Mouse (Mus musculus) thymus, adult 2 months (tissue): ENCODE results near the gene Spata13.

Experiments
- CTCF ChIP-seq: fragments of 200-500 bp; IDR thresholded peaks from 2 replicates; pipeline ENCODE4 v1.5.1; 2012; ENCODE audit warnings: mild to moderate bottlenecking, control low read depth, low read length, moderate library complexity, borderline replicate concordance; ENCODE audit not compliant: control insufficient read depth, poor library complexity, insufficient read depth; ENCODE audit errors: extremely low read depth
- POLR2A ChIP-seq: fragments of 200-500 bp; IDR thresholded peaks from 2 replicates; pipeline ENCODE4 v1.6.1; 2012; ENCODE audit warnings: mild to moderate bottlenecking, low read length, control low read depth, moderate library complexity; ENCODE audit not compliant: control insufficient read depth, poor library complexity, insufficient read depth; ENCODE audit errors: extremely low read depth

- TF ChIP-seq CTCF: no peak
- TF ChIP-seq POLR2A: no peak
Observed at GRCm38 (mm10) chr14:60735848-60736547, 102.2 kb downstream of the Spata13 start.
